Mouse (Mus musculus) layer of hippocampus, postnatal 10 days (tissue): ENCODE measurements around the gene Noct. TPM values are rescaled to one million over a fixed set of nuclear protein-coding genes. Genes with fewer than 3 reads are reported as not detected.

Experiments
- DNase-seq, 2 experiments: peaks; one replicate each; pipeline ENCODE4 v3.0.0; 2021; ENCODE audit warnings: low spot score in 2 of 2
- microRNA-seq, 2 experiments: library from miRNA; unstranded; fragments of <30 nt; microRNA quantifications; one replicate each; pipeline ENCODE4 v1.2.0; 2021
- total RNA-seq, 2 experiments: library from RNA; stranded (reverse); gene quantifications; 2 replicates each; pipeline ENCODE4 v1.2.3; 2021

Noct gene
- total RNA-seq, 2 experiments from 2014 or later: 52.4 to 53.9 TPM

GRCm38 (mm10) chr3:51270069-51270817 is 46.0 kb downstream of the Noct start:
- DNase-seq: no peak

GRCm38 (mm10) chr3:51275956-51276398 is 51.7 kb downstream of the Noct start:
- peak; percentile 93 to 96 for DNase-seq

GRCm38 (mm10) chr3:51276421-51277111 is 52.3 kb downstream of the Noct start:
- no peak for DNase-seq

- DNase-seq: peak; percentile 76 to 85
Measured at GRCm38 (mm10) chr3:51277201-51278150, 53.2 kb downstream of the Noct start.

- DNase-seq: no peak
Measured at GRCm38 (mm10) chr3:51278433-51278832, 54.2 kb downstream of the Noct start.

- no peak for DNase-seq
Measured at GRCm38 (mm10) chr3:51281727-51282126, 57.5 kb downstream of the Noct start.

- DNase-seq: no peak
Measured at GRCm38 (mm10) chr3:51284375-51284774, 60.1 kb downstream of the Noct start.

GRCm38 (mm10) chr3:51288880-51289821 is 64.9 kb downstream of the Noct start:
- peak; percentile 88 to 90 for DNase-seq

GRCm38 (mm10) chr3:51294251-51294650 is 70.0 kb downstream of the Noct start:
- DNase-seq: no peak

- no peak for DNase-seq
Measured at GRCm38 (mm10) chr3:51295225-51295624, 71.0 kb downstream of the Noct start.

- DNase-seq: no peak
Measured at GRCm38 (mm10) chr3:51296790-51297189, 72.5 kb downstream of the Noct start.

Small RNA genes lying within 50 kb of the gene (microRNA-seq; reads per million reads assigned to microRNA genes)
- gene Gm24282: 0 reads per million in 2 experiments

Other genes starting within 250 kb of the Noct start
- gene Elf2, start 116.2 kb downstream of the Noct start, total RNA-seq: 10 to 100 TPM; 37.4 to 40.1 TPM
- not detected for gene Mgarp, start 172.3 kb downstream of the Noct start, total RNA-seq
- gene Ndufc1, start 184.5 kb downstream of the Noct start, total RNA-seq: 100 to 1,000 TPM; 313 to 318 TPM
- gene Naa15, start 190.7 kb downstream of the Noct start, total RNA-seq: 10 to 100 TPM; 47.1 to 49.9 TPM